Mouse (Mus musculus) bone marrow, adult 2 months (tissue): ENCODE measurements around the gene Afap1. TPM values are rescaled to one million over a fixed set of nuclear protein-coding genes. Genes with fewer than 3 reads are reported as not detected.

ENCODE experiments used
- H3K27ac ChIP-seq: fragments of 200-500 bp; 2 replicates; pipeline ENCODE4 v1.5.1; 2012; ENCODE audit warnings: low read depth, mild to moderate bottlenecking, control low read depth, inconsistent platforms, low read length; ENCODE audit not compliant: control insufficient read depth, poor library complexity, insufficient read depth
- H3K4me1 ChIP-seq: fragments of 200-500 bp; 2 replicates; pipeline ENCODE4 v1.6.1; 2011; ENCODE audit warnings: low read length; ENCODE audit not compliant: control insufficient read depth, insufficient read depth
- H3K4me3 ChIP-seq: fragments of 200-500 bp; replicated peaks from 2 replicates; pipeline ENCODE3; 2011; ENCODE audit warnings: mild to moderate bottlenecking, low read depth, low read length, control low read depth; ENCODE audit not compliant: control insufficient read depth
- CTCF ChIP-seq: fragments of 200-500 bp; IDR thresholded peaks from 2 replicates; pipeline ENCODE4 v1.5.1; 2011; ENCODE audit warnings: low read length, control low read depth; ENCODE audit not compliant: control insufficient read depth, insufficient read depth
- POLR2A ChIP-seq: fragments of 200-500 bp; IDR thresholded peaks from 2 replicates; pipeline ENCODE4 v1.6.1; 2011; ENCODE audit warnings: low read depth, mild to moderate bottlenecking, control low read depth, low read length, borderline replicate concordance; ENCODE audit not compliant: control insufficient read depth
- WGBS: fragments of 180-500 bp; shearing (Covaris S2); methylation state at CpG from one replicate; pipeline ENCODE4 v1.1.7; 2018; 5-methylcytosine and 5-hydroxymethylcytosine counted together
- polyA plus RNA-seq: library from polyadenylated mRNA; stranded (reverse); fragments of >200 nt; gene quantifications from 2 replicates; pipeline ENCODE4 v1.2.4, GENCODE M21; 2011; ENCODE audit warnings: low replicate concordance; ENCODE audit not compliant: missing spikeins, insufficient read depth, insufficient read length

Afap1 gene
- polyA plus RNA-seq, 1 experiment: 5.4 TPM

GRCm38 (mm10) chr5:35890985-35891730 lies 2.0 kb upstream of the Afap1 start:
- 87% methylated on average over 13 of the region's 13 CpGs for WGBS
- Histone ChIP-seq H3K4me3 (no peak overlapping the region), H3K27ac (no peak overlapping the region), H3K4me1 (peaks cover 2% of the 10 kb centered on the region)
- TF ChIP-seq CTCF: no peak
- TF ChIP-seq POLR2A: no peak

DNA sequence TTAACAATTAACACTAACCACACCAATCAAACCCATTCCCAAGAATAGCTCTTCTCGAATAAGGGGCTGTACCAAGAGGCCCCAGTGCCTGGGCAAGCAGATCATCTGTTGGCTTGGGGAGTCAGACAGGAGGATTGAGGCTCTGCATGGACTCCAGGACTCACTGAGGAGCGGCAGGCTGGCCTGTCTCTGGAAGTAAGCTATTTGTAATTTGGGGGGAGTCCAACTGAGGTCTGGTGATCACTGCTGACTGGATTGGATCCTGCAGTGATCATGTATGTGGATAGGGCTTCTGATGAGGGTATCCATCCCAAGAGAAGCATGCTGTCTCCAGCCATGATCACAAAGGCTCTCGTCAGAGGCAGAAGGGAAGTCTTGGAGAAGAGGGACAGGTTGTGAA lies 756 bp upstream of the Afap1 start:
- H3K4me1 ChIP-seq: peaks cover 2% of the 10 kb centered on the region
- no peak overlapping the region for H3K4me3 ChIP-seq
- TF ChIP-seq POLR2A (no peak), CTCF (no peak)
- H3K27ac ChIP-seq: no peak overlapping the region
- WGBS: 59% methylated on average over 3 of the region's 3 CpGs

GRCm38 (mm10) chr5:35893805-35894260 lies 714 bp downstream of the Afap1 start:
- H3K4me3 ChIP-seq: peak overlapping the region; percentile 73
- peaks cover 4% of the 10 kb centered on the region for H3K4me1 ChIP-seq
- WGBS: 4% methylated on average over 21 of the region's 21 CpGs
- TF ChIP-seq CTCF (no peak), POLR2A (no peak)
- H3K27ac ChIP-seq: peak overlapping the region; percentile 17; the same call in 1 of the 2 replicates

DNA sequence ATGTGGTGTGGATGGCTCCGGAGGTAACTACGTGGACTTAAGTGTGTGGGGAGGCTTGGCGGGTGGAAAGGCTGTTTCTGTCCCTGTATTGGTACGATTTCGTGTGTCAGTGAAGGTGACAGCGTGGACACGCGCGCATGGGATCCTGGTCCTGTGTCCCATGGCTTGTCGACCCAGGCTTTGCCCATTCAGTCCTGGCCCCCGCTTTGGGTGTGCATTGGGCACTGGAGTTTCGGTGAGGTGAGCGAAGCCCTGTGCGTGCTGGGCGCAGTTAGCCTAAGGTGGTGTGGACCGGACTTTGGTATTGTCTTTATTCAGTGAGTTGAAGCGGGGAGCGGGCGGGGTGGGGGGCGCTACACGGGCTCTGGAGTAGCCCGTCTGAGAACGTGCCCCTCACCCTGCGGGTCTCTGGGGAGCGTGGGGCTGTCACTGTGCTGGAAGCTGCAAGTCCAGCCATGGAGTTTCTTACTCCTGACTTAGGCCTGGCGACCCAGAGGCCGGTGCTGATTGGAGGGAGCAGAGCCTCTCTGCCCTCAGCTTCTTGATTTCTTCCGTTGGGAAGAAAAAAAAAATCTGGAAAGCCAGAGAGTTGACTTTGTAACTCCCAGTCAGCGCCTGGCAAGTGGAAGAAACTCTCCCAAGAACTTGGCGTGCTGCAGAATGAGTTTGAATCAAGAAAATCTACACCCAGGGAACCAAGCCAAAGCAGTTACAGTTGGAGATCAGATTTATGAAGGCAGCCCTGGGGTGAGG lies 1.4 kb downstream of the Afap1 start:
- Histone ChIP-seq H3K27ac (no peak overlapping the region), H3K4me1 (peaks cover 4% of the 10 kb centered on the region), H3K4me3 (peak overlapping the region; percentile 73)
- TF ChIP-seq CTCF (no peak), POLR2A (no peak)
- WGBS: 36% methylated on average over 30 of the region's 30 CpGs

GRCm38 (mm10) chr5:35895926-35896325 lies 2.8 kb downstream of the Afap1 start:
- Histone ChIP-seq H3K27ac (no peak overlapping the region), H3K4me3 (no peak overlapping the region), H3K4me1 (peaks cover 7% of the 10 kb centered on the region)
- TF ChIP-seq CTCF: no peak
- no peak for TF ChIP-seq POLR2A
- 63% methylated on average over 4 of the region's 4 CpGs for WGBS

DNA sequence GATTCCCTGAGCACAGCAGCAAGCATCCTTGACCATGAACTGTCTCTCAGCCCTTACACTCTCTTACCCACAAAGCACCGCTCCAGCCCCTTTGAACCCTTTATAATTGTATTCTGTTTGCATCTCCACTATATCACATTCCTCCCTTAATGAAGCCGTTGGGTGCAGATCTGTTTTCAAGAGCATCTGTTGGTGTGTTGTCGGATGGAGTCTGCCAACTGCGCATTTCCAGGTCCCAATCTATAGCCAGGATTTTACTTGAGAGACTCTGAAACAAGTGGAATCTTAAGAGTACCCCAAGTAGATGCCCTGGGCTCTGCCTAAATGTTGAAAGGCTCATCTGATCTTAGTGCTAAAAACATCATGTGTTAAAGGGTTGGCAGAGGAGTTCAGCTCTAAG lies 3.4 kb downstream of the Afap1 start:
- H3K4me3 ChIP-seq: no peak overlapping the region

DNA sequence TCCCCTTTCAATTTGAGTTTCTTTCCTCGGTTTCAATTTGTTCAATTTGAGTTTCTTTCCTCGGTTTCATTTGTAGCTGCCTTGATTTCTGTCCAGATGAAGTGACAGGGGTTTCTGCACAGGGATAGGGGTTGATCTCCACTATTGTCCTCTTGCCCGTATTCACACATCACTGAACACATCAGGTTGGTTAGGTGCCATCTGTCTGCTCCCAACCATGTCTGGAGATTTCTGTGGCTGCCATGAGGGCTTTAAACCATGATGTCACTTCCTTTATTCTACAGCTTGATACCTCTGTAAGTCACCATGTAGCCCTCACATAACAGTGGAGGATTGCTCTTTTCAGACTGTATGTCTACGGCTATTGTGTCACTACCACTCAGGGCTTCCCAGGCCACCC lies 4.0 kb downstream of the Afap1 start:
- Histone ChIP-seq H3K4me1 (peaks cover 7% of the 10 kb centered on the region), H3K4me3 (no peak overlapping the region), H3K27ac (no peak overlapping the region)
- WGBS: 64% methylated on average over 4 of the region's 4 CpGs
- TF ChIP-seq CTCF (no peak), POLR2A (no peak)

More for the DNA sequence above, 3.4 kb downstream of the Afap1 start:
- peaks cover 7% of the 10 kb centered on the region for H3K4me1 ChIP-seq
- TF ChIP-seq POLR2A: no peak
- WGBS: 82% methylated on average over 4 of the region's 4 CpGs
- H3K27ac ChIP-seq: no peak overlapping the region

DNA sequence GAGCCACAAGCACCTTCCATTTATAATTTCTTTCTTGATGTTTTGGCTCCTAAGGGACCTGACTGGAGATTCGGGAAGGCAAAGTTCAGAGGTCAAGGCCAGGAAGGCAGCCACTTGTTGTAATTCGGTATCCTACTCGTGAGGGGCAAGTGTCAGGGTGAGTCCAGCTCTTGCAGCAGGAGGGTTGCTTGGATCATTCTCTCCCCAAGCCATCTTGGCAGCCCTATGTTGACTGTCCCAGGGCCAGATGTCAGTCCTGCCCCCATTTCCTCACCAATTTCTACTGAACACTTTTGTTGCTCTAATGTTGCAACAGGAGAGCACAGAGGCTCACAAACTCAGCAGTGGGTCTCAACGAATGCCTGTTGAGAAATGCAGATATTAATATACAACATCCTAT lies 5.0 kb downstream of the Afap1 start:
- Histone ChIP-seq H3K4me3 (no peak overlapping the region), H3K27ac (no peak overlapping the region), H3K4me1 (peaks cover 7% of the 10 kb centered on the region)
- no peak for TF ChIP-seq CTCF
- no peak for TF ChIP-seq POLR2A
- WGBS: 53% methylated on average over 4 of the region's 4 CpGs

- TF ChIP-seq CTCF (no peak), POLR2A (no peak)
- H3K4me3 ChIP-seq: no peak overlapping the region
- WGBS: 35% methylated on average over 3 of the region's 3 CpGs
- peaks cover 7% of the 10 kb centered on the region for H3K4me1 ChIP-seq
- H3K27ac ChIP-seq: no peak overlapping the region
Observed at GRCm38 (mm10) chr5:35898994-35899393, 5.9 kb downstream of the Afap1 start.
